ENCODE assay signal across 10 mouse cellular contexts in the genomic region with DNA sequence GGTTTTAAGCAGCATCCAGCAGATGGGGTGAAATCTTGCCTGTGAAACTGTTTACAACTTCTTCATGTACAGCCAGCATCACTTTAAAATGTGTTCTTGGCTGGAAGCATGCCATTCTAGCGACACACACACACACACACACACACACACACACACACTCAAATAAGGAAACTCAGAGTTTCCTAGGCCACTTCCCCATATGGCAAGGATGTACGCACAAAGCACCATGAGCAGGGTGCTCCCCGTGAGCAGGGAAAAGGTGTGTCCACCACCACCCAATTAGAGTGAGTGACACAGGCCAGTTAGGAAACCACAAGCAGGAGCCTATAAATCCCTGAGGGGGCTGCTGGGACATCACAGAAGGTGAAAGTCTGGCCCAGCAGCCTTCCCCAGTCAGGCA. TPM values are rescaled to one million over a fixed set of nuclear protein-coding genes. Genes with fewer than 3 reads are reported as not detected.
DNase-seq lines count a peak whose midpoint lies in the region; ATAC-seq lines count a peak whose summit lies in the region.
"Had no signal": no experiment of that assay in that cellular context is flagged by ENCODE, and none has a peak within 500 bp of the region (broad histone marks: within the 10 kb centered on the region; RNA-seq: fewer than 3 reads in every experiment).

No protein-coding gene starts in this region.

- no peaks in the 10 kb centered on the region for H3K27me3 ChIP-seq in forebrain, embryonic 14.5 days (replicated peaks; ENCODE audit: control insufficient read depth, insufficient read depth, low read length)
- H3K27me3 ChIP-seq in forebrain, embryonic 11.5 days (ENCODE audit: control insufficient read depth, insufficient read depth, low read length): no peaks in the 10 kb centered on the region
- no peaks in the 10 kb centered on the region; the same call in 1 of the 2 replicates for H3K27me3 ChIP-seq in midbrain, embryonic 14.5 days (ENCODE audit: control insufficient read depth, insufficient read depth, low read length)
- H3K27me3 ChIP-seq in midbrain, embryonic 11.5 days (ENCODE audit: control insufficient read depth, insufficient read depth, low read length): no peaks in the 10 kb centered on the region
- H3K27me3 ChIP-seq in kidney, embryonic 14.5 days (ENCODE audit: control insufficient read depth, insufficient read depth, low read length): no peaks in the 10 kb centered on the region
- H3K27me3 ChIP-seq in liver, embryonic 12.5 days (replicated peaks): peaks cover 22% of the 10 kb centered on the region; the same call in 1 of the 2 replicates

- no peaks in the 10 kb centered on the region for H3K36me3 ChIP-seq in forebrain, embryonic 14.5 days (ENCODE audit: control insufficient read depth, insufficient read depth, low read length)
- no peaks in the 10 kb centered on the region for H3K36me3 ChIP-seq in forebrain, embryonic 11.5 days (ENCODE audit: control insufficient read depth, insufficient read depth, low read length)
- no peaks in the 10 kb centered on the region for H3K36me3 ChIP-seq in midbrain, embryonic 14.5 days (ENCODE audit: control insufficient read depth, insufficient read depth, low read length)
- no peaks in the 10 kb centered on the region for H3K36me3 ChIP-seq in midbrain, embryonic 11.5 days (ENCODE audit: control insufficient read depth, insufficient read depth, low read length)
- no peaks in the 10 kb centered on the region for H3K36me3 ChIP-seq in kidney, embryonic 14.5 days (ENCODE audit: control insufficient read depth, insufficient read depth, low read length)
- H3K36me3 ChIP-seq in liver, embryonic 12.5 days: no peaks in the 10 kb centered on the region
- H3K36me3 ChIP-seq: heart, embryonic 15.5 days had no signal

- peak; percentile 35; the same call in 1 of the 2 replicates for ATAC-seq in forebrain, embryonic 14.5 days
- ATAC-seq in forebrain, embryonic 11.5 days (replicated peaks; ENCODE audit: low FRiP score): no peak
- no peak for ATAC-seq in midbrain, embryonic 14.5 days (ENCODE audit: low FRiP score, low TSS enrichment)
- no peak for ATAC-seq in midbrain, embryonic 11.5 days (ENCODE audit: low FRiP score)
- peak; percentile 78 for ATAC-seq in granulocyte monocyte progenitor cell, adult 5-6 weeks (replicated peaks; ENCODE audit: poor library complexity, severe bottlenecking)
- ATAC-seq in kidney, embryonic 14.5 days (ENCODE audit: low FRiP score, low TSS enrichment): no peak
- no peak for ATAC-seq in liver, embryonic 12.5 days

- WGBS in forebrain, embryonic 14.5 days: 63% methylated on average over 3 of the region's 3 CpGs
- 65% methylated on average over 3 of the region's 3 CpGs for WGBS in forebrain, embryonic 11.5 days
- WGBS in midbrain, embryonic 14.5 days: 63% methylated on average over 3 of the region's 3 CpGs
- 70% methylated on average over 3 of the region's 3 CpGs for WGBS in midbrain, embryonic 11.5 days
- 66% methylated on average over 3 of the region's 3 CpGs for WGBS in kidney, embryonic 14.5 days
- 25% methylated on average over 3 of the region's 3 CpGs for WGBS in liver, embryonic 12.5 days (ENCODE audit: insufficient replicate concordance)

- H3K4me3 ChIP-seq in forebrain, embryonic 14.5 days (ENCODE audit: low read depth, low read length): no peak overlapping the region
- H3K4me3 ChIP-seq in forebrain, embryonic 11.5 days (ENCODE audit: low read depth, low read length): no peak overlapping the region
- no peak overlapping the region for H3K4me3 ChIP-seq in midbrain, embryonic 14.5 days (replicated peaks; ENCODE audit: low read depth, low read length)
- no peak overlapping the region for H3K4me3 ChIP-seq in midbrain, embryonic 11.5 days (ENCODE audit: low read depth, low read length)
- H3K4me3 ChIP-seq in kidney, embryonic 14.5 days (ENCODE audit: low read length): no peak overlapping the region
- H3K4me3 ChIP-seq in liver, embryonic 12.5 days: no peak overlapping the region
- H3K4me3 ChIP-seq: heart, embryonic 15.5 days had no signal

- no peaks in the 10 kb centered on the region for H3K9me3 ChIP-seq in forebrain, embryonic 14.5 days (replicated peaks; ENCODE audit: control insufficient read depth, low read length)
- no peaks in the 10 kb centered on the region for H3K9me3 ChIP-seq in forebrain, embryonic 11.5 days (ENCODE audit: control insufficient read depth, low read length)
- H3K9me3 ChIP-seq in midbrain, embryonic 14.5 days (ENCODE audit: control insufficient read depth, low read length): no peaks in the 10 kb centered on the region
- no peaks in the 10 kb centered on the region for H3K9me3 ChIP-seq in midbrain, embryonic 11.5 days (ENCODE audit: control insufficient read depth, low read length)
- no peaks in the 10 kb centered on the region for H3K9me3 ChIP-seq in kidney, embryonic 14.5 days (ENCODE audit: control insufficient read depth, low read length)
- H3K9me3 ChIP-seq in liver, embryonic 12.5 days (replicated peaks): no peaks in the 10 kb centered on the region
- H3K9me3 ChIP-seq: heart, embryonic 15.5 days had no signal

- no peak overlapping the region for H3K27ac ChIP-seq in forebrain, embryonic 14.5 days (ENCODE audit: low read depth, low read length)
- no peak overlapping the region for H3K27ac ChIP-seq in forebrain, embryonic 11.5 days (ENCODE audit: low read depth, low read length)
- no peak overlapping the region for H3K27ac ChIP-seq in midbrain, embryonic 14.5 days (replicated peaks; ENCODE audit: low read depth, low read length)
- H3K27ac ChIP-seq in midbrain, embryonic 11.5 days (ENCODE audit: low read depth, low read length): no peak overlapping the region
- no peak overlapping the region for H3K27ac ChIP-seq in kidney, embryonic 14.5 days (ENCODE audit: low read depth, low read length)
- no peak overlapping the region for H3K27ac ChIP-seq in liver, embryonic 12.5 days
- H3K27ac ChIP-seq: heart, embryonic 15.5 days had no signal

- no peak overlapping the region for H3K4me2 ChIP-seq in forebrain, embryonic 14.5 days (ENCODE audit: low read length)
- no peak overlapping the region for H3K4me2 ChIP-seq in forebrain, embryonic 11.5 days (ENCODE audit: low read depth, low read length, severe bottlenecking)
- peak overlapping the region; percentile 76 for H3K4me2 ChIP-seq in midbrain, embryonic 14.5 days (ENCODE audit: low read length)
- no peak overlapping the region for H3K4me2 ChIP-seq in midbrain, embryonic 11.5 days
- no peak overlapping the region for H3K4me2 ChIP-seq in kidney, embryonic 14.5 days (replicated peaks; ENCODE audit: low read depth, low read length)
- no peak overlapping the region for H3K4me2 ChIP-seq in liver, embryonic 12.5 days

- peak; percentile 44 for DNase-seq in forebrain, embryonic 14.5 days (ENCODE audit: low spot score)
- no peak for DNase-seq in forebrain, embryonic 11.5 days (ENCODE audit: low spot score)
- no peak for DNase-seq in midbrain, embryonic 14.5 days
- no peak for DNase-seq in midbrain, embryonic 11.5 days (ENCODE audit: low spot score, missing footprints)
- peak; percentile 12 for DNase-seq in right cerebral cortex, postnatal 4 days
- DNase-seq: lung, embryonic 14.5 days had no signal

- H3K9ac ChIP-seq in forebrain, embryonic 14.5 days (ENCODE audit: low read length): no peak overlapping the region
- H3K9ac ChIP-seq in forebrain, embryonic 11.5 days (ENCODE audit: low read length): no peak overlapping the region
- no peak overlapping the region for H3K9ac ChIP-seq in midbrain, embryonic 14.5 days (replicated peaks; ENCODE audit: low read length)
- no peak overlapping the region for H3K9ac ChIP-seq in midbrain, embryonic 11.5 days (ENCODE audit: low read length)
- H3K9ac ChIP-seq in kidney, embryonic 14.5 days (ENCODE audit: low read depth, low read length): no peak overlapping the region
- H3K9ac ChIP-seq in liver, embryonic 12.5 days: no peak overlapping the region
- H3K9ac ChIP-seq: heart, embryonic 15.5 days; lung, embryonic 14.5 days had no signal

- H3K4me1 ChIP-seq in forebrain, embryonic 14.5 days (ENCODE audit: control insufficient read depth, insufficient read depth, low read length): peaks cover 5% of the 10 kb centered on the region; the same call in 1 of the 2 replicates
- H3K4me1 ChIP-seq in forebrain, embryonic 11.5 days (replicated peaks; ENCODE audit: control insufficient read depth, insufficient read depth, low read length): no peaks in the 10 kb centered on the region
- H3K4me1 ChIP-seq in midbrain, embryonic 14.5 days (ENCODE audit: control insufficient read depth, insufficient read depth, low read length): peaks cover 10% of the 10 kb centered on the region; the same call in 1 of the 2 replicates
- H3K4me1 ChIP-seq in midbrain, embryonic 11.5 days (ENCODE audit: control insufficient read depth, insufficient read depth, low read length): peaks cover 4% of the 10 kb centered on the region; the same call in 1 of the 2 replicates
- H3K4me1 ChIP-seq in kidney, embryonic 14.5 days (ENCODE audit: control insufficient read depth, insufficient read depth, low read length): no peaks in the 10 kb centered on the region
- peaks cover 15% of the 10 kb centered on the region for H3K4me1 ChIP-seq in liver, embryonic 12.5 days

RNA-seq across cellular contexts. Expression of gene Il1r2, which starts 10.5 kb away (rescaled TPM):
- 0.38 and 0.83 TPM in 2 replicates for polyA plus RNA-seq in forebrain, embryonic 14.5 days (2014; fragmentation: Nextera tagmentation; extraction: Ambion mirVana)
- polyA plus RNA-seq in forebrain, embryonic 11.5 days (2014; fragmentation: Nextera tagmentation; extraction: Ambion mirVana): 0.25 and 0.48 TPM in 2 replicates
- 0.22 and 0.45 TPM in 2 replicates for polyA plus RNA-seq in midbrain, embryonic 14.5 days (2014; fragmentation: Nextera tagmentation; extraction: Ambion mirVana)
- polyA plus RNA-seq in midbrain, embryonic 11.5 days (2014; fragmentation: Nextera tagmentation; extraction: Ambion mirVana): 0.15 and 0.27 TPM in 2 replicates
- total RNA-seq in granulocyte monocyte progenitor cell, adult 5-6 weeks (2014; fragmentation: Nextera tagmentation): not detected in 2 replicates
- total RNA-seq in granulocyte monocyte progenitor cell, adult 5-6 weeks (2017): 0.88 and 2.9 TPM in 2 replicates
- 0.19 TPM in 1 of 2 replicates, not detected in the other for polyA plus RNA-seq in kidney, embryonic 14.5 days (2014; fragmentation: Nextera tagmentation; extraction: Ambion mirVana)
- polyA plus RNA-seq in liver, embryonic 12.5 days (2016; fragmentation: Nextera tagmentation; extraction: Ambion mirVana): 0.31 and 0.48 TPM in 2 replicates

Comparison
In these comparisons a context has a peak if more than half of its experiments do, and no peak if none do; other contexts are left out.
1. ATAC-seq: peak in forebrain, embryonic 14.5 days (single experiment) and granulocyte monocyte progenitor cell, adult 5-6 weeks (single experiment); none in forebrain, embryonic 11.5 days (single experiment), midbrain, embryonic 14.5 days (single experiment), midbrain, embryonic 11.5 days (single experiment), kidney, embryonic 14.5 days (single experiment) and liver, embryonic 12.5 days (single experiment).
2. DNase-seq: peak in forebrain, embryonic 14.5 days (single experiment) and right cerebral cortex, postnatal 4 days (single experiment); none in forebrain, embryonic 11.5 days (single experiment), midbrain, embryonic 14.5 days (single experiment) and midbrain, embryonic 11.5 days (single experiment).